Mouse (Mus musculus) stomach, postnatal 0 days (tissue): ENCODE results near the gene Usf2. TPM values are rescaled to one million over a fixed set of nuclear protein-coding genes. Genes with fewer than 3 reads are reported as not detected.
"Not testable (repeated sequence)": the region's sequence is repeated elsewhere in the genome, so short reads cannot be mapped to it uniquely, and the experiment has no call there.

Experiments
- ATAC-seq: fragments of 200-750 bp; cut with Nextera tagmentation; 2 replicates; pipeline ENCODE4 v1.8.0; 2017; ENCODE audit not compliant: low FRiP score, low TSS enrichment
- DNase-seq: peaks from one replicate; pipeline ENCODE4 v3.0.0-alpha.2; 2016; ENCODE audit warnings: low spot score
- H3K27ac ChIP-seq: fragments of 300-500 bp; sonication (generic); replicated peaks from 2 replicates; pipeline ENCODE4 v1.5.1; 2014; ENCODE audit warnings: mild to moderate bottlenecking, control low read depth
- H3K27me3 ChIP-seq: fragments of 300-500 bp; sonication (generic); 2 replicates; pipeline ENCODE4 v1.6.1; 2014; ENCODE audit warnings: low read length; ENCODE audit not compliant: control insufficient read depth, insufficient read depth
- H3K36me3 ChIP-seq: fragments of 300-500 bp; sonication (generic); 2 replicates; pipeline ENCODE4 v1.6.1; 2014; ENCODE audit warnings: low read length, mixed read lengths; ENCODE audit not compliant: control insufficient read depth, insufficient read depth
- H3K4me1 ChIP-seq: fragments of 300-500 bp; sonication (generic); replicated peaks from 2 replicates; pipeline ENCODE4 v1.6.1; 2014; ENCODE audit warnings: antibody characterized with exemption; ENCODE audit not compliant: control insufficient read depth, insufficient read depth
- H3K4me2 ChIP-seq: fragments of 300-500 bp; sonication (generic); replicated peaks from 2 replicates; pipeline ENCODE4 v1.6.1; 2014; ENCODE audit warnings: low read depth, mild to moderate bottlenecking, control low read depth, moderate library complexity
- H3K4me3 ChIP-seq: fragments of 300-500 bp; sonication (generic); 2 replicates; pipeline ENCODE4 v1.5.1; 2014; ENCODE audit warnings: low read depth, low read length, control low read depth
- H3K9ac ChIP-seq: fragments of 300-500 bp; sonication (generic); 2 replicates; pipeline ENCODE4 v1.6.1; 2014; ENCODE audit warnings: mild to moderate bottlenecking, low read length, control low read depth, mixed read lengths
- H3K9me3 ChIP-seq: fragments of 300-500 bp; sonication (generic); 2 replicates; pipeline ENCODE4 v1.6.1; 2016; ENCODE audit warnings: low read length; ENCODE audit not compliant: control insufficient read depth
- CTCF ChIP-seq: IDR thresholded peaks from 2 replicates; pipeline ENCODE4 v1.5.1; 2016; ENCODE audit warnings: antibody characterized with exemption, low read depth, mild to moderate bottlenecking, moderate library complexity
- EP300 ChIP-seq: optimal IDR thresholded peaks from 2 replicates; pipeline ENCODE3; 2016; ENCODE audit warnings: antibody characterized with exemption
- WGBS: fragments of 180-500 bp; shearing (Covaris S2); extraction: QIAGEN DNeasy Blood & Tissue Kit; methylation state at CpG from one replicate; pipeline ENCODE4 v1.1.7; 2014; 5-methylcytosine and 5-hydroxymethylcytosine counted together
- polyA plus RNA-seq: library from polyadenylated mRNA; unstranded; fragments of >200 nt; fragmentation: Nextera tagmentation; extraction: Ambion mirVana; gene quantifications from 2 replicates; pipeline ENCODE4 v1.2.1, GENCODE M21; 2015

Gene Usf2
- polyA plus RNA-seq, 1 experiment from 2014 or later: 12.0 TPM

DNA sequence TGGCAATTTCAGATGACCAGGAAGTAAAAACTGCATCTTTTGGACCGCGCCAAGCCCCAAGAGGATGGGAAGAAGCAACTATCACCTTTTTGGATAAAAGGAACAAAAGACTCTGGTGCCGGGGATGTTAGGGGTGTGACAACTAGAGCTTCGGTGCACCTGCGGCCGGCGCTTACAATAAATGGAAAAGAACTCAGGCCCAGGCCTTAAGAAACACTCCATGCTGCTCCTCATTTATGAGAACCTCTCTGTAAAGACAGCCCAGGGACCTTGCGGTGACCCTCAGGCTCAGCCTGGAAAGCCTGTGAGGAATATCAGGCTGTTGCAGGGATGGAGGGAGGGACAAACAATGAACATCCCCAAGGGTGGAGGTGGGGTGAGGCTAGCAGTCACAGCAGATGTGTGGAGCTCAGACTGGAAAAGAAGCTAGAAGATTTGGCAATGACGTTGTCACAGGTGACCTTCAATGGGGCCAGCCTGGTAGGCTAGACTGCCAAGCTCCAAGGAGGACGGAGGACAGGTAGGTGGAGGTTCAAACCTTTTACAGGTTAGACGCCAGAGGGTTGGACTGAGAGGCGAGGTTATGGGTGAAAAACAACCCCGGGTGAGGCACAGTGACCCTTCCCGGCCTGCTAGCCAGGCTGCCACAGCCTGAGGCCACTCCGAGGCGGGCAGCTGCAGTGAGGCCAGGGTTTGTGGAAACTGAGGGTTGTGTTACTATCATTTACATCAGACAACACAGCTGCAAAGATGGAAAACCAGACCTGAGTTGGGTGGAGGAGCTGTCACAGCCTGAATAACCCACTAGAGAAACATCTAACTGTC lies 4.0 kb downstream of the Usf2 start:
- Histone ChIP-seq H3K4me2 (no peak overlapping the region), H3K4me3 (no peak overlapping the region), H3K9me3 (no peaks in the 10 kb centered on the region), H3K4me1 (0 out of 2 replicates have a peak, but pooled peaks cover 4% of the 10 kb centered on the region), H3K27ac (no peak overlapping the region), H3K36me3 (peaks cover 24% of the 10 kb centered on the region), H3K9ac (no peak overlapping the region), H3K27me3 (no peaks in the 10 kb centered on the region)
- 92% methylated on average over 16 of the region's 16 CpGs for WGBS
- TF ChIP-seq CTCF (no peak), EP300 (no peak)
- DNase-seq: no peak
- ATAC-seq: no peak

DNA sequence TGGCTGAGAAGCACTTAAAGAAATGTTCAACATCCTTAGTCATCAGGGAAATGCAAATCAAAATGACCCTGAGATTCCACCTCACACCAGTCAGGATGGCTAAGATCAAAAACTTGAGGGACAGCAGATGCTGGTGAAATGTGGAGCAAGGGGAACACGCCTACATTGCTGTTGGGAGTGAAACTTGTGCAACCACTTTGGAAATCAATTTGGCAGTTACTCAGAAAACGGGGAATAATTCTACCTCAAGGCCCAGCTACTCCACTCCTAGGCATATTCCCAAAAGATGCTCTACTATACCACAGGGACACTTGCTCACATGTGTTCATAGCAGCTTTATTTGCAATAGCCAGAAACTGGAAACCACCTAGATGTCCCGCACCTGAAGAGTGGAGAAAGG lies 6.7 kb downstream of the Usf2 start:
- H3K4me1 ChIP-seq, H3K27ac ChIP-seq, H3K27me3 ChIP-seq, H3K9me3 ChIP-seq, H3K9ac ChIP-seq, H3K4me2 ChIP-seq, H3K4me3 ChIP-seq, ATAC-seq, DNase-seq: not testable (repeated sequence)
- 80% methylated on average over 3 of the region's 3 CpGs for WGBS
- peaks cover 21% of the 10 kb centered on the region for H3K36me3 ChIP-seq

DNA sequence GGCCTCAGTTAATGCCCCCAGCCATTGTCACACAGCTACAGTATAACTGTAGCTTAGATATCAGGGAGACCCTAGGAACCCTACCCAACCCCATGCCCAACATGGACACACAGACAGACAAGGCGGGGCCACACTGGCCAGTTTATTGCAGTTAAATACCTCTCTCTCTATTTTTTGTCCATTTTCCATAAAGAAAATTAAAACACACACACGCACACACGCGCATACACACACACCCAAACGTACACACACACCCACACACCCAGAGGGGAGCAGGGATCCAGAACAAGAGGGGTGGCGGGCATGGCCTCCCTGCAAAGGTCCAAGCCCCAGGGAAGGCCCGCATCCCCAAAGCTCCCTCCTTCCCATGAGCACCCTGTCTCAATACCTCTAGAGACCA lies 10.7 kb downstream of the Usf2 start:
- no peak for DNase-seq
- Histone ChIP-seq H3K36me3 (peaks cover 5% of the 10 kb centered on the region), H3K4me2 (no peak overlapping the region), H3K4me1 (no peaks in the 10 kb centered on the region), H3K9me3 (no peaks in the 10 kb centered on the region), H3K4me3 (no peak overlapping the region), H3K9ac (no peak overlapping the region), H3K27ac (no peak overlapping the region), H3K27me3 (no peaks in the 10 kb centered on the region)
- TF ChIP-seq EP300 (no peak), CTCF (no peak)
- ATAC-seq: no peak
- 87% methylated on average over 7 of the region's 7 CpGs for WGBS

DNA sequence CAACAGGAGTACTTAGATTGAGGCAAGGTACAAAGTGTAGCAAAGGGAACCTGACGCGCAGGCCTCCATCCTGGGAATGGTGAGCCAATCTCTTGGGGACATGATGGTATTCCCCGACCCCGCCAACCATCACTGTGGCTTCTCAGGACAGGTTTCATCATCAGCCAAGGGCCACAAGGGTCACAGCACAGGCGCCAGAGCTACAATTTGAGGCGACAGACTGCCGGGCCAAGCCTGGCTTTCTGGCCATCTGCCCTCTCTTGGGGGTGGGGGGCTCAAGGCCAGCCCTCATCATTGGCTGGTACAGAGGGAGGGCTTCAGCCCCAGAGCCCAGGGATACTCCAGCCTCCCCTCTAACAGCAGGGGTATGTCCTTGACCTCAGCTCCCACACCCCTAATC lies 11.1 kb downstream of the Usf2 start:
- not testable (repeated sequence) for DNase-seq, H3K27ac ChIP-seq, H3K9me3 ChIP-seq, H3K36me3 ChIP-seq, H3K27me3 ChIP-seq, H3K9ac ChIP-seq, H3K4me1 ChIP-seq, H3K4me3 ChIP-seq, H3K4me2 ChIP-seq
- ATAC-seq: peak; percentile 30; the same call in 1 of the 2 replicates
- WGBS: 86% methylated on average over 7 of the region's 7 CpGs

DNA sequence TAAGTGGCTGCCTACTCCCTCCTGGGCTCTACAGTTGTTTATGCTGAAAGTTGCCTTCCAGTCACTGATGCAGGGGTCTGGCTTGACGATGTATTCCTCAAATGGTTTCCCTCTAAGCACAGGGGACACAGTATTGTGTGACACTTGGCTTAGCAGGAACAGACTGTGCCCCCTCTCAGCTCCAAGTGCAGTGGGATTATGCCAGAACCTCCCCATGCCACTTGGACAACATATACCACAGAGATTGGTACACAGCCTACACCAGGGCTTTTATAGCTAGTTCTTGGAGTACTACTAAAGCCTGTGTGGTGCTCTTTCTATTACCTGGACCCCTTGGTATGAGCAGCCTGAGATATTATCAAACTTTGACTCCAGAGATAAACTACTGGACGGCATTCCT lies 11.9 kb downstream of the Usf2 start:
- H3K4me2 ChIP-seq, ATAC-seq, H3K9ac ChIP-seq, H3K36me3 ChIP-seq, H3K27ac ChIP-seq, H3K4me3 ChIP-seq, H3K9me3 ChIP-seq, H3K4me1 ChIP-seq, H3K27me3 ChIP-seq, DNase-seq: not testable (repeated sequence)
- 54% methylated on average over 2 of the region's 2 CpGs for WGBS

DNA sequence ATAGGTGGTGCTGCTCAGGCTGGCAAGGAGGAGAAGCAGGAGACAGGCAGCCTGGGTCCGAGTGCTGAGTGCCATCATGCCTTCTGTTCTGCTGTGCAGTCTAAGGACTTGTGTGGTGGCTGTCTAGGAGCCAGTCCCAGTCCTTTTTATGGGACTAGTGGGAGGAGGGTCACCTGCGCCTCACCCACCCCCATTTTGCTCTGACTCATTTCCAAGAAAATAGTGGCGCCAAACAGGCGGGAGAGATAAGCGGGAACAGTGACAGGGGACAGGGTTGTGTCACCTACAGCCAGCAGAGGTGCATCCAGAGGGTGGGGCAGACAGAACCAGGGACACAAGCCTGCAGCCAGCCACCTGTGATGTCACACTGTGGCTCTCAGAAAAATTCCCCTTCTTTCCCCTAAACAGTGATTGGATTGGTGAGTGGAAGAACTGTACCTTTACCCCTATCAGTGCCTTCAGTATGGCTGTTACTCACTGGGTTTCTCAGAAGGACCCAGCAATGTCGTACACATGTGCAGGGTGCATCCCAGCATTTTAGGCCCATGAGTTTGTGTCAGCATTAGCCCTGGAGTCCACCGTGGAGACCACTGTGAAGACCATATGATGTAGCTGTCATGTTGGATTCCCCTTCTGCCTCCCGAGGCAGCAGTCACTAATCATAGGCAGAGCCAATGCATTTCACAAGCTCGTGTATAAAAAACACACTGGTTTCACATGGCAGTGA lies 12.5 kb downstream of the Usf2 start, which contains the start of gene Hamp:
Hamp (minus strand) TSS at position 124 of the 727 bp plus-strand sequence.
- H3K4me2 ChIP-seq: no peak within 1 kb of the TSS
- H3K4me3 ChIP-seq: no peak within 1 kb of the TSS
- peaks cover 2% of the 10 kb centered on the region for H3K36me3 ChIP-seq
- DNase-seq (no peak), ATAC-seq (peak; percentile 31)
- TF ChIP-seq CTCF (no peak), EP300 (no peak)
- no peaks in the 10 kb centered on the region for H3K27me3 ChIP-seq
- no peaks in the 10 kb centered on the region for H3K9me3 ChIP-seq
- WGBS: 63% methylated on average over 9 of the region's 9 CpGs
- H3K4me1 ChIP-seq: no peaks in the 10 kb centered on the region
- no peak within 1 kb of the TSS for H3K27ac ChIP-seq
- no peak within 1 kb of the TSS for H3K9ac ChIP-seq

DNA sequence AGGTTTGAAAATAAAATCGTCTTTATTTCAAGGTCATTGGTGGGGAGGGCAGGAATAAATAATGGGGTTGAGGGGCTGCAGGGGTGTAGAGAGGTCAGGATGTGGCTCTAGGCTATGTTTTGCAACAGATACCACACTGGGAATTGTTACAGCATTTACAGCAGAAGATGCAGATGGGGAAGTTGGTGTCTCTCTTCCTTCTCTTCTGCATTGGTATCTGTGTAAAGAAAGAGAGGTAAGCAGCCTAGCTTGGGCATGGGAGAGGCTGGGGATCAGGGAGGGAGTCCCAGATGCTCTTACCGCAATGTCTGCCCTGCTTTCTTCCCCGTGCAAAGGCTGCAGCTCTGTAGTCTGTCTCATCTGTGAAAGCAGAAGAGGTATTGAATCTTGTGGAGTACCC lies 14.2 kb downstream of the Usf2 start:
- H3K4me2 ChIP-seq, H3K27ac ChIP-seq, H3K27me3 ChIP-seq, H3K9ac ChIP-seq, DNase-seq, H3K4me3 ChIP-seq, H3K4me1 ChIP-seq, ATAC-seq, H3K9me3 ChIP-seq, H3K36me3 ChIP-seq: not testable (repeated sequence)
- WGBS: 55% methylated on average over 3 of the region's 3 CpGs

DNA sequence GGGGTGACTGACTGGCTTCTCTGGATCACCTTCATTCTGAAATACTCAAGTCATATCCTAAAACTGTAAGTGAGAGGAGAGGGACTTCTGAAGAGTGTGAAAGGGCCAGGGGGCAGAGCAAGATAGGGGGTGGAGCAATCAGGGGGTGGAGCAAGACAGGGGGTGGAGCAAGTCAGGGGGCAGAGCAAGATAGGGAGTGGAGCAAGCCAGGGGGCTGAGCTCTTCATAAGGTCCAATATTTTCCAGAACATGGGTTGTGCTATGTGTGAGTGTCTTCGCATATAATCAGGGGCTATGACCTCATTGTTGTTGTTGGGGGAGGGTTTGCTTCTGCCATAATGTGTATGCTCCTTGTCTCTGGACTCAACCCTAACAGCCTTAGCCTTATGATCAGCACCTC lies 16.5 kb downstream of the Usf2 start:
- not testable (repeated sequence) for H3K4me3 ChIP-seq, DNase-seq, H3K27ac ChIP-seq, ATAC-seq, H3K4me1 ChIP-seq, H3K9ac ChIP-seq, H3K36me3 ChIP-seq, H3K4me2 ChIP-seq, H3K9me3 ChIP-seq, H3K27me3 ChIP-seq
- WGBS: 92% methylated on average over 1 of the region's 1 CpGs
